Mouse (Mus musculus) kidney, embryonic 16.5 days (tissue): ENCODE measurements around the gene Gm7534. TPM values are rescaled to one million over a fixed set of nuclear protein-coding genes. Genes with fewer than 3 reads are reported as not detected.

Experiments used
- ATAC-seq: fragments of 200-750 bp; cut with Nextera tagmentation; 2 replicates; pipeline ENCODE4 v1.8.0; 2017; ENCODE audit warnings: moderate TSS enrichment; ENCODE audit not compliant: low FRiP score, low TSS enrichment
- H3K27ac ChIP-seq: fragments of 300-500 bp; sonication (generic); 2 replicates; pipeline ENCODE4 v1.5.1; 2014; ENCODE audit warnings: low read length
- H3K27me3 ChIP-seq: fragments of 300-500 bp; sonication (generic); 2 replicates; pipeline ENCODE4 v1.6.1; 2014; ENCODE audit warnings: low read length, control low read depth, mixed read lengths; ENCODE audit not compliant: insufficient read depth
- H3K36me3 ChIP-seq: fragments of 300-500 bp; sonication (generic); 2 replicates; pipeline ENCODE4 v1.6.1; 2014; ENCODE audit warnings: low read length, control low read depth, mixed read lengths; ENCODE audit not compliant: insufficient read depth
- H3K4me1 ChIP-seq: fragments of 300-500 bp; sonication (generic); 2 replicates; pipeline ENCODE4 v1.6.1; 2014; ENCODE audit warnings: low read length, control low read depth, mixed read lengths; ENCODE audit not compliant: insufficient read depth
- H3K4me2 ChIP-seq: fragments of 300-500 bp; sonication (generic); replicated peaks from 2 replicates; pipeline ENCODE4 v1.6.1; 2014; ENCODE audit warnings: low read depth, low read length
- H3K4me3 ChIP-seq: fragments of 300-500 bp; sonication (generic); 2 replicates; pipeline ENCODE4 v1.5.1; 2014; ENCODE audit warnings: mild to moderate bottlenecking, low read length
- H3K9ac ChIP-seq: fragments of 300-500 bp; sonication (generic); replicated peaks from 2 replicates; pipeline ENCODE4 v1.6.1; 2014; ENCODE audit warnings: low read length
- H3K9me3 ChIP-seq: fragments of 300-500 bp; sonication (generic); 2 replicates; pipeline ENCODE4 v1.6.1; 2016; ENCODE audit warnings: low read length, control low read depth
- WGBS: fragments of 180-500 bp; shearing (Covaris S2); extraction: QIAGEN DNeasy Blood & Tissue Kit; methylation state at CpG from one replicate; pipeline ENCODE4 v1.1.7; 2014; 5-methylcytosine and 5-hydroxymethylcytosine counted together
- polyA plus RNA-seq: library from polyadenylated mRNA; unstranded; fragments of >200 nt; fragmentation: Nextera tagmentation; extraction: Ambion mirVana; gene quantifications from 2 replicates; pipeline ENCODE4 v1.2.1, GENCODE M21; 2015

Gm7534 gene
- polyA plus RNA-seq, 1 experiment from 2014 or later = 0.25 TPM

DNA sequence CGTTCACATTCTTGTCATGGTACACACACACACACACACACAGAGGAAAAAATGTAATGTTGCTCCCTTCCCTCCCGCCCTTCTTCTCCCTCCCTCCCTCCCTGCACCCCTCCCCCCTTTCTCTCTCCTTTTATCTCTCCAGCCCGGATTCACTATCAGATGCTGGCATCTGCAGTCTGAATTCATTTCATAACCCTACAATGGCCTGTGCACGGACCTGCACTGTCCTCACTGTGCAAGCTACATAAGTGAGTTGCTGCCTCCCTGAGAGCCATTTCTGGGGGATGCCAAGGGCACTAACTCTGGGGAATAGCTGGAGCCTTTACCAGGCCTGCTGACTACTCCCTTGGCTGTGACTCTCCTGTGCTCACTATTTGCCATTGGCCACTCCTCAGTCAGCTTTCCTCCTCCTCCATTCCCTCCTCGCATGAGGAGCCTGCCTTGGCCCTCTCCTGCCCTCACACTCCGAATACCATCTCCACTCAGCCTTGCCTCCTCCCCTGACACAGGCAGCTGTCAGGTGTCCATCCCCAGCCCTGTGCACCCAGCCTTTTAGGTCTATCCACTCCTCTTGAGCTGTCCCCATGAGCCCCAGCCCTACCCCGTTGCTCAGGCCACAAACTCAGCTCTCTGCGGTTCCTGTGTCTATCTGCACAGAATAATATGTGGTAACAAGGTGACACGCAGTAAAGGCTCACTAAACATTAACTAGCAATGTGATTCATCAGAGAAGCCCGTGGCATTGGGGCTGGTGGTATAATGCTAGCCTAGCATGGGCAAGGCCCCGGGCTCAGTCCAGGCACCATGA lies 20.2 kb upstream of the Gm7534 start:
- H3K4me3 ChIP-seq = no peak overlapping the region
- WGBS = 45% methylated on average over 11 of the region's 11 CpGs
- H3K4me2 ChIP-seq = no peak overlapping the region
- 0 out of 2 replicates have a peak overlapping the region, but pooled peaks have one; percentile 48 for H3K9ac ChIP-seq
- ATAC-seq = peak; percentile 72
- peak overlapping the region; percentile 91 for H3K27ac ChIP-seq
- no peaks in the 10 kb centered on the region for H3K36me3 ChIP-seq
- H3K9me3 ChIP-seq = no peaks in the 10 kb centered on the region
- H3K27me3 ChIP-seq = no peaks in the 10 kb centered on the region
- peaks cover 17% of the 10 kb centered on the region for H3K4me1 ChIP-seq

DNA sequence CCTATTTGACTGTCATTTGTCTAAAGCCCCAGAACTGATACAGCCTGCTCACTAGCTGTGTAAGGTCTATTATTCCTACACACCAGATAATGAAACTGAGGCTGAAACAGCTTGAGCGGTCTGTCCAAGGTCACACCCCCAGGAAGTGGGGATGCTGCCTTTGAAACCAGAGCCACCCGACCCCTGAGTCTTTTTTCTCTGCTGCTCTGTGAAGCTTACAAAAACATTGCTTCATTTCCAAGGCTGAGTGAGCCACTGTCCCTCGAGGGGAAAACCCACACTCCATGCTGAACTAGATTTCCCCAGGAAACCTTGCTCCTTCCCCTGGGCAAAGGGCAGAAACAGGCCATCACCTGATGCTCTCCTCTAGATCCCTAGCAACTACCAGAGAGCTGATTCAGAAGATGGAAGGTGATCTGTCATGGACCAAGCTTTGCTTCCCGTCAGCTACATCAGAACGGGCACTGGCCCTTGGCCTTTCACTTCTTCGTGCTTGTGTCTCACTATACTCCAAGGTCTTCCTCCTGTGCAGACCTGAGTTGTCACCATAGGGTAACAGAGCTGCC lies 3.8 kb upstream of the Gm7534 start:
- no peaks in the 10 kb centered on the region for H3K9me3 ChIP-seq
- H3K36me3 ChIP-seq = no peaks in the 10 kb centered on the region
- peaks cover 7% of the 10 kb centered on the region; the same call in 1 of the 2 replicates for H3K4me1 ChIP-seq
- no peak overlapping the region for H3K4me3 ChIP-seq
- 0 out of 2 replicates have a peak, but pooled peaks have one; percentile 27 for ATAC-seq
- H3K27me3 ChIP-seq = no peaks in the 10 kb centered on the region
- H3K9ac ChIP-seq = no peak overlapping the region
- H3K4me2 ChIP-seq = no peak overlapping the region
- 12% methylated on average over 6 of the region's 6 CpGs for WGBS
- H3K27ac ChIP-seq = peak overlapping the region; percentile 56

DNA sequence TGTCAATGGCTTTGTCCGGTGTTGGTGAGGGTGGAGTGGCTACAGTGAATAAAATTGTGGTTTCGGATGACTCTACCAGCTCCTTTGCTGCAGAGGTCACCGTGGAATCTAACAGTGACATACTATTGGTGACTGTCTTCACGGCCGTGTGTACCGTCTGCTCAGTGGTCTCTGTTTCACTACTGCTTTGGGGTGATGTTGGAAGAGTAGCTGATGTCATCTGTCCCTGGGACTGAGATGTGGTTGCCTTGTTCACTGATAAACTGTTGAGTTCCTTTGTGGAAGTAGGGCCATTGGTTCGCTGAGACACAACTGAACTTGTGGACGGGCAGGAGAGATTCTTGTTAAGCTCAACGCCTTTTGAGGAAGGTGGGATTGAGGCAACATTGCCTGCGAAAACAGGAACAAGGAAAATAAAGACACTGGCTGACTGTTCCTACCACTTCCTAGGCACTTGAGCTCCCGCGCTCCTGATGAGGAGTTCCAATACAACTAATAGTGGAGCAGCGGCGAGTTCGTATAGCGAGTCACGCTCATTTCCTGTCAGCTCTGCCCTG lies 614 bp upstream of the Gm7534 start:
- Histone ChIP-seq H3K9me3 (no peaks in the 10 kb centered on the region), H3K4me3 (no peak overlapping the region), H3K4me2 (no peak overlapping the region), H3K4me1 (peaks cover 7% of the 10 kb centered on the region; the same call in 1 of the 2 replicates), H3K27me3 (no peaks in the 10 kb centered on the region), H3K9ac (no peak overlapping the region), H3K27ac (no peak overlapping the region), H3K36me3 (no peaks in the 10 kb centered on the region)
- no peak for ATAC-seq
- 67% methylated on average over 17 of the region's 17 CpGs for WGBS

DNA sequence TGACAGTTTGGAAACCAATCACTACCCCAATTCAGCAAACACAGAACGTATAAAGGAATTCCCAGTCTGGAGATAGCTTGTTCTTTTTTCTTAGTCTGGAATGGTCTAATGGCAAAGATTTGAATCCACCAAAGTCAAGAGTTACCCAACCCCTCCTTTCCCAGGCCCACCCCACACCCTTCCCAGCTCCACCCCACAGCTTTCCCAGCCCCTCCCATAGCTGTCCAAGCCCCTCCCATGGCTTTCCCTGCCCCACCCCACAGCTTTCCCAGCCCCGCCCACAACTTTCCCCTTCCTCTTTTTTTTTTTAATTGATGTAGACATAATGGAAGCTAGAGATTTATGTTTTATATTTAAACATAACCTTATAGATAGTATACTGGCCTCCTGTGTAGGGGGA lies 3.4 kb downstream of the Gm7534 start:
- WGBS = 81% methylated on average over 2 of the region's 2 CpGs
- no peaks in the 10 kb centered on the region for H3K9me3 ChIP-seq
- H3K9ac ChIP-seq = no peak overlapping the region
- H3K4me2 ChIP-seq = no peak overlapping the region
- no peaks in the 10 kb centered on the region for H3K4me1 ChIP-seq
- H3K36me3 ChIP-seq = no peaks in the 10 kb centered on the region
- H3K27ac ChIP-seq = no peak overlapping the region
- no peak overlapping the region for H3K4me3 ChIP-seq
- H3K27me3 ChIP-seq = no peaks in the 10 kb centered on the region
- no peak for ATAC-seq

DNA sequence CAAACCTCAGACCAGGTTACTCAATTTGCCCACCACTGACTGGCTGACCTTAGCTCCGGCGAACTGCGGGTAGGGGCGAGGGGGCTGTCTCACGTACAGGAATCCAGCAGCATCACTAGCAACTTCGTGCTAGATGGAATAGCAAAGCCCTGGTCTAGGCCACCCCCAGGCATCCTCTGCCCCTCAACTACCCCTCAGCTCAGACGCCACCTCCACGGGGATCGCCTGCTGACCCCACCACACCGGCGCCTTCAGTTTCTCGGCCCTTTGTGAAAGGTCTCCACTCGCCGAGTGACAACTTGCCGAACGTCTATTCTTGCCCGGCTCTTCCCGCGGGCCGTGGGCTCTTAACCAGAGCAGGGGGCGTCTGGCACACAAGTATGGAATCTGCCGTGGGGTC lies 16.5 kb downstream of the Gm7534 start:
- peak overlapping the region; percentile 79 for H3K9ac ChIP-seq
- no peaks in the 10 kb centered on the region for H3K27me3 ChIP-seq
- peak overlapping the region; percentile 81 for H3K4me2 ChIP-seq
- no peaks in the 10 kb centered on the region for H3K36me3 ChIP-seq
- ATAC-seq = peak; percentile 5; the same call in 1 of the 2 replicates
- 0% methylated on average over 22 of the region's 22 CpGs for WGBS
- peak overlapping the region; percentile 39; the same call in 1 of the 2 replicates for H3K27ac ChIP-seq
- H3K9me3 ChIP-seq = no peaks in the 10 kb centered on the region
- H3K4me3 ChIP-seq = peak overlapping the region; percentile 72
- H3K4me1 ChIP-seq = peaks cover 9% of the 10 kb centered on the region

DNA sequence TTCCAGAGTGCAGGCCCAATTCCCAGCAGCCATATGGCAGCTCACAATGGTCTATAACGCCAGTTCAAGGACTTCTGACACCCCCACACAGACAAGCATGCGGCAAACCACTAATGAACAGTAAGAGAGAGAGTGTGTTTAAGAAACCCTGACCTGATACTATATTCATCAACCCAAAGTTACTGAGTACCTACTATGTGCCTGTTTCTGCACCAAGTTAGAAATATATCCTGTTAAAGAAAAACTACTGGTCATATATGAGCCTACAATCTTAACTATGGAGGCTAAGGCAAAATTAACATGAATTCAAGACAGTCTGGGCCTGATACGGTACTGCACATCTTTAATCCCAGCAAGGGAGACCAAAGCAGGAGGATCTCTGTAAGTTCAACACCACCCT lies 17.2 kb downstream of the Gm7534 start:
- Histone ChIP-seq H3K4me3 (peak overlapping the region; percentile 72), H3K27me3 (no peaks in the 10 kb centered on the region), H3K36me3 (no peaks in the 10 kb centered on the region), H3K9ac (peak overlapping the region; percentile 79), H3K4me2 (peak overlapping the region; percentile 81), H3K27ac (no peak overlapping the region), H3K9me3 (no peaks in the 10 kb centered on the region), H3K4me1 (peaks cover 9% of the 10 kb centered on the region)
- no peak for ATAC-seq
- WGBS = 69% methylated on average over 3 of the region's 3 CpGs

DNA sequence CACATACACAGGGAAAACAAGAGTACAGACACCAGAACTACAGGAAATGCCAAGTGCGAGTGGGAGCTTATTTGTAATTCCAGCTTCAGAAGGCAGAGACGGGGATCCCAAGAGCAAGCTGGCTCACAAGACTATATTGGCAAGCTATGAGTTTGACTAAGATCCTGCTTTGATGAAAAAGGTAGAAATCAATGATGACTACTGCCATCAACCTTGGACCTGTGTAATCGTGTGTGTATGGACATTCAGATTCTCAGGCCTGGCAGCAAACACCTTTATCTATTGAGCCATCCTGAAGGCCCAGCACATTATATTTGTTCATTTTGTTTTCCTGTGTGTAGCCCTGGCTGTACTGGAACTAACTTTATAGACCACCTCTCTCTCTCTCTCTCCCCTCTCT lies 19.1 kb downstream of the Gm7534 start:
- Histone ChIP-seq H3K4me1 (peaks cover 9% of the 10 kb centered on the region), H3K36me3 (no peaks in the 10 kb centered on the region), H3K4me3 (no peak overlapping the region), H3K27ac (no peak overlapping the region), H3K27me3 (no peaks in the 10 kb centered on the region), H3K9ac (no peak overlapping the region), H3K4me2 (no peak overlapping the region), H3K9me3 (no peaks in the 10 kb centered on the region)
- 69% methylated on average over 3 of the region's 3 CpGs for WGBS
- no peak for ATAC-seq

DNA sequence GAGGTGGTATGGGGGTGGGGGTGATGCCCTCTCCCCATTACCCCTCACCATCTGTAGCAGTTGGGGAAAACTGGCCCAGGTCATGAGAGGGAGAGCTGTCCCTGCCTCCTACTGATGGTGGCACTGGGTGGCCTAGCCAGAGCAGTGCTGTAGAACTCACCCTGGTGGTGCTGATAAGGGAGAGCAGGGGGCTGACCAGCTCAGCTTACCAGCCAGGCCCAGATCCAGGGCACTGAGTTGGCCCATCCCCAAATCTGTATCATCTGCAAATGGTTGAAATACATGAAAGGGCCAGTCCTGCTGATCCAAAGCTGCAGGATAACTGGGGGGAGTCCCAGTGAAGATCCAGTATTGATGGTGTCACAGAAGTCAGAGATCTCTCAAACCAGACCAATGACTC lies 21.0 kb downstream of the Gm7534 start:
- peaks cover 9% of the 10 kb centered on the region for H3K4me1 ChIP-seq
- H3K4me3 ChIP-seq = no peak overlapping the region
- ATAC-seq = no peak
- H3K9me3 ChIP-seq = no peaks in the 10 kb centered on the region
- no peak overlapping the region for H3K27ac ChIP-seq
- no peak overlapping the region for H3K4me2 ChIP-seq
- no peak overlapping the region for H3K9ac ChIP-seq
- H3K27me3 ChIP-seq = no peaks in the 10 kb centered on the region
- H3K36me3 ChIP-seq = no peaks in the 10 kb centered on the region

DNA sequence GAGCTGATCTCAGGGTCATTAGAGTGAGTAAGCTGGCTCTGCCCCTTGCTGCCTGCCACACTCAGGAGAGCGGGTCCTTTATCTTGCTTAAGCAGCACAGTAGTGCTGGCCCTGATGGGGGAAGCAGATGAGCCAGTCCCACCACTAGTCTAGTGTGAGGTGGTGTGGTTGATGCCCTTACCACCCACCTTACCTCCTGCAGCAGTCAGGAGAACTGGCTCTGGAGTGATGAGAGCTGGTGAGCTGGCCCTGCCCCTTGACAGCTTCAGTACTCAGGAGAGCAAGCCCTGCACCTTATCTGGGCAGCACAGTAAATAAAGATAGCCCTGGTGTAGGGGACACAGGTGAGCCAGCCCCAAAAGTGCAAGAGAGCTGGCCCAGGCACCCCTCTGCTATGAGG lies 21.7 kb downstream of the Gm7534 start:
- H3K4me3 ChIP-seq = no peak overlapping the region
- peaks cover 9% of the 10 kb centered on the region for H3K4me1 ChIP-seq
- H3K9me3 ChIP-seq = no peaks in the 10 kb centered on the region
- no peak overlapping the region for H3K27ac ChIP-seq
- 100% methylated on average over 1 of the region's 1 CpGs for whole genome bisulfite sequencing
- no peak overlapping the region for H3K4me2 ChIP-seq
- ATAC-seq = peak; percentile 49; the same call in 1 of the 2 replicates
- H3K27me3 ChIP-seq = no peaks in the 10 kb centered on the region
- H3K9ac ChIP-seq = no peak overlapping the region
- no peaks in the 10 kb centered on the region for H3K36me3 ChIP-seq

DNA sequence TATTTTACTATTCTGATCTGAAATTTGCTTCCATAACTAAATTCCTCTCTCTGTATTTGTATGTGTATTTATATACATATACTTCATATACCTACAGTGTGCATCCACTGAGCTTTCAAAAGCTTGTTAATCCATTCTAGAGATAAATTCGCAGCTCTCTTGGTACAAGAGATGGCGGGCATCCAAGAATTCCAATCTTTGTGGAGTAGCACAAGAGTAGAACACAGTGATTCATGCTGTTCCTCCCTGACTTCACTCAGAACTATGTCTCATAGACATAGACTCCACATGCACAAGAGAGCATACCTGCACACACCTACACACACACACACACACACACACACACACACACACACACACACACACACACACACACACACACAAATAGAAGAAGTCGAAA lies 30.4 kb downstream of the Gm7534 start:
- Histone ChIP-seq H3K4me3 (no peak overlapping the region), H3K27ac (no peak overlapping the region), H3K27me3 (no peaks in the 10 kb centered on the region), H3K9me3 (no peaks in the 10 kb centered on the region), H3K4me2 (no peak overlapping the region), H3K4me1 (no peaks in the 10 kb centered on the region), H3K9ac (no peak overlapping the region), H3K36me3 (peaks cover 3% of the 10 kb centered on the region; the same call in 1 of the 2 replicates)
- ATAC-seq = no peak
- 78% methylated on average over 3 of the region's 3 CpGs for WGBS
